Mouse (Mus musculus) cerebral cortex, adult 2 months (tissue): ENCODE data around the gene Nek8.

Experiments used
- WGBS: fragments of 180-500 bp; shearing (Covaris S2); methylation state at CpG from one replicate; pipeline ENCODE4 v1.1.7; 2018; 5-methylcytosine and 5-hydroxymethylcytosine counted together

Gene Nek8

DNA sequence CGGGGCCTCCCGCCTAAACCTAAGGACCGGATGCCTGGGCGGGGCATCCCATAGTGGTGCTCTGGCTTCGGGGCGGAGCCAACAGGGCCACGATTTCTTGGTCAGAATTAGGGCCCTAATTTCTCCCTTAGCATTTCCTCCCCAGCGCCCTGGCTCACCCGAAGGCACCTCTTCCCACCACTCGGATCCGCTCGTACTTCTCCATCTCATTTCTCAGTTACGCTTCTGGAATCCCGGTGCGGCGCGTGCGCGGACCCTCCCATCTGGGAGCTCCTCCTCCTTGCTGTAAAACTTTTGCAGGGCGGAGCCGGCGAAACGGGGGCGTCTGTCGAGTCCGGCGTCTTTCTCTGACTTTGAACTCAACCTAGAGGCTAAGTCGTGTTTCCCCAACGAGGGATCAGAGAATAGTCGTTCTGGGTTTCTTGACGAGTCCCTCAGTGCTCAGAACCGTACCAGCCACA is at the start of gene Nek8, which contains the start of gene Tlcd1:
TSS of gene Nek8 (minus strand) at position 274 of the 461 bp plus-strand sequence.
TSS of gene Tlcd1 (plus strand) at position 310 of the 461 bp plus-strand sequence.
- under 1% methylated on average over 32 of the region's 32 CpGs for WGBS

- 78% methylated on average over 4 of the region's 4 CpGs for WGBS
These were observed 47.1 kb upstream of the Nek8 start for GRCm38 (mm10) chr11:78223586-78223985.

- 50% methylated on average over 11 of the region's 11 CpGs for WGBS
These were observed 39.3 kb upstream of the Nek8 start for GRCm38 (mm10) chr11:78215709-78216317.

DNA sequence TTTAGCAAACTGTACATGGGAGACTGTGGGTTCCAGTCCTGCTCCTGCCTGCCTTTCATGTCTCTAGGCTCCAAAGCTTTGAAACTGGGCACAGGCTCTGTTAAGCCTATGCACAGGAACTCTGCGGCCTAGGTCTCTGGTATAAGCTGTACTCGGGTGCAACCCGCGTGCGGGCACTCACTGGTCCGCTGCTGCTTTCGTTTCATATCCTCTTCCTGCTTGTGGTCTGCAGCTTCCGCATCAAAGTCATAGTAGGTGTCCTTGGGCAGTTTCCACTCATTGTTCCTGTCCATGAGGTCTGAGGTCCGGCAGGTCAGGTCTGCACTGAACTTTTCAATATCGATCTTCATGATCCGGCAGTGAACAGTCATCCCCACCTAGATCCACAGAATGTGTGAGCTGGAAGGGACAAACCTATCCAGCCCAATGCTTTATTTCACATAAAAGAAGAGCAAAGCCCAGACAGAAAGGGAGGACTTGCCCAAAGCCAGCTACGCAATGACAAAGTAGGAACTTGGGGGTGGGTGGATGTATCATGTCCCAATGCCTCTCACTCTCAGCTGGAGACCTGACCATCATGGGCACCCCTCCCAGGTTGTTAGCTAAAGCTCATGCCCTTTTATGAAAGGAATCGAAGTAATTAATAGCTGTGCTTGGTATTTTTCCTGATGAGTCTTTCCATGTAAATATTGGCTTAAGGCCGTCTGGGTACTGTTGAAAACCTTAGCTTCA is 36.8 kb upstream of the Nek8 start:
- WGBS: 88% methylated on average over 14 of the region's 14 CpGs

- WGBS: 90% methylated on average over 5 of the region's 5 CpGs
These were observed 35.0 kb upstream of the Nek8 start for GRCm38 (mm10) chr11:78211513-78211912.

DNA sequence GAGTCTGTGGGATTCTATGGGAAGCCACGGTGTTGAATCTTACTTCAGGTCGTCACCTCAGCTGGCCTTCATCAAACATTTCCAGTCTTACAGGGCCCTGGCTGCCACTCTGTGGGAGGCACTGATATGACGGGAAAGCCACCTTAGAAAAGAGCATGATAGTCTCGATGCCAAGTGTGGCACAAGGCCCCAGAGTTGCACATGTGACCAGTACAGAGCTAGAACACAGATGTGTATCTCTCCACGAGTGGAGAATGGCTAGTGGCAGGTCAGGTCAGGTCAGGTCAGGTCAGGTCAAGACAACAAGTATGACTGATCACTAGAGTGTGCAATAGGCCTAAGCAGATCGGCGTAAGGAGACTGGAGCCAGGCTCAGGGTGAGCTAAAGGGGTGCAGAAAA is 34.1 kb upstream of the Nek8 start:
- WGBS: 71% methylated on average over 7 of the region's 7 CpGs

- 89% methylated on average over 6 of the region's 6 CpGs for WGBS
These were observed 33.4 kb upstream of the Nek8 start for GRCm38 (mm10) chr11:78209886-78210285.

DNA sequence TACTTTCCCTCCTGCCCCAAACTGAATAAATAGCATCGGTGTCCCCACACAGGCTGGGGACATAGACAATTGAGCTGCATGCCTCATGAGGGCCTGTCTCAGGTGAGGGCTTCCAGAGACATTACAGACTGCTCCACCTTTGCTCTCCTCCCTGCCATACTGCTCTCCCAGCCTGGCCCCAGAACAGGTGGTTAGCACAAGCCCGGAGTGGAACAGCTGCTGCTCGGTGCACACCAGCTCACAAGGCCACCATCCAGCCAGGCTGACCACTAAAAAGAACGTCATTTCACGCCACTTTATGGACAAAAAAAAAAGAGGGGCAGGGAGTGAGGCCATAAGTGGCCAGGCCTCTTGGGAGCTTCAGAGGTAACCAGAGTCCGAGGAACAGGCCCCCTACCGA is 30.7 kb upstream of the Nek8 start:
- WGBS: 91% methylated on average over 7 of the region's 7 CpGs

GRCm38 (mm10) chr11:78205361-78206206 is 29.1 kb upstream of the Nek8 start:
- 57% methylated on average over 13 of the region's 13 CpGs for WGBS

DNA sequence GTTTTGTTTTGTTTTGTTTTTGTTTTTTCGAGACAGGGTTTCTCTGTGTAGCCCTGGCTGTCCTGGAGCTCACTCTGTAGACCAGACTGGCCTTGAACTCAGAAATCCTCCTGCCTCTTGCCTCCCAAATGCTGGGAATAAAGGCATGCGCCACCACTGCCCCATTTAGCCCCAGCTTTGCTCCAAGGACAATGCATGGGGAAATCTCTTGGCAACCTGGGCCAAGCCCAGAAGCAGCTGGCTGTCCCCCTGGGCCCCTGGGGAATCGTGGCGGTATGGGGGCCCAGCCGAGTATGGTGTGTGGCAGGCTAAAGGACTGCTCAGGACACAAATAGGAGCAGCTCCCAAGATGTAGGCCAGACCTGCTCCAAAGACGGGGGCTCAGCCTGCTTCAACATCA is 27.8 kb upstream of the Nek8 start:
- 65% methylated on average over 6 of the region's 6 CpGs for WGBS

DNA sequence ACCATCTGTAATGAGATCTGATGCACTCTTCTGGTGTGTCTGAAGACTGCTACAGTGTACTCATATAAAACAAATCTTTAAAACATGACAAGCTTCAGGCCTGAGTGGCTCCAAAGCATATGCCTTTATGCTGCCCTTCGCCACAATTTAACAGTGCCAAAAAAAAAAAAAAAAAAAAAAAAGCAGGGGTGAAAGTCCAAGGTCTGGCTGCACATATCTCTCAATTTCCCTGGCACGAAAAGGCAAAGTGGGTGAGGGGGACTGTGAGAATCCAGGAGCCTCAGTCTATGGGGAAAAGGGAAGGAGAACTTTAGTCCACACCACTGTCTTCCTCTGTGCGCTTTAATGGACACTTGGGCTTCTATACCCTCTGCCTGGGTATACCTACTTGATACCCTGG is 25.9 kb upstream of the Nek8 start:
- whole genome bisulfite sequencing: 87% methylated on average over 3 of the region's 3 CpGs

DNA sequence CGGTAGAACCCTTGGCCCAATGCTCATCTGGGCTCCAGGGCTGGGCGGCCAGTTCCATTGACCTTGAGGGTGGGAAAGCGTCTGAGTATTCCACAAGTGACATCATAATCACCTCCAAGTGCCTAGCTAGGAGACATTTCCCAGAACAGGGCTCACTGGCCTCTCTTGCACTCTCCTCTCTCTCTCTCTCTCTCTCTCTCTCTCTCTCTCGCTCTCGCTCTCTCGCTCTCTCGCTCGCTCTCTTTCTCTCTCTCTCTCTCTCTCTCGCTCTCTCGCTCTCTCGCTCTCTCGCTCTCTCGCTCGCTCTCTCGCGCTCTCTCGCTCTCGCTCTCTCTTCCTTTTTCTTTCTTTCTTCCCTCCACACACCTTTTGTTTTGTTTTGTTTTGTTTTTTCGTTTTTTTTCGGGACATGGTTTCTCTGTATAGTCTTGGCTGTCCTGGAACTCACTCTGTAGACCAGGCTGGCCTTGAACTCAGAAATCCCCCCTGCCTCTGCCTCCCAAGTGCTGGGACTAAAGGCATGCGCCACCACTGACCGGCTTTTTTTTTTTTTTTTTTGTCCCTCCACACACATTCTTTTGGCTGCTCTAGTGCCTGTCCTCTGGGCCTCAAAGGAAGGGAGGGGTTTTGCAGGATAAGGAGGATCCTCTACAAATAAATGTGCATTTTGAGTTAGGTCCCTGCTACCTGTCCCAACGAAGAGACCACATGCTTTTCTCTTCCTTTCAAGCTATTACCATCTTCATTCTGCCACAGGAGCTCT is 18.8 kb upstream of the Nek8 start:
- 65% methylated on average over 23 of the region's 23 CpGs for WGBS

- WGBS: 9% methylated on average over 30 of the region's 30 CpGs
These were observed 18.1 kb upstream of the Nek8 start for GRCm38 (mm10) chr11:78194411-78195100.

DNA sequence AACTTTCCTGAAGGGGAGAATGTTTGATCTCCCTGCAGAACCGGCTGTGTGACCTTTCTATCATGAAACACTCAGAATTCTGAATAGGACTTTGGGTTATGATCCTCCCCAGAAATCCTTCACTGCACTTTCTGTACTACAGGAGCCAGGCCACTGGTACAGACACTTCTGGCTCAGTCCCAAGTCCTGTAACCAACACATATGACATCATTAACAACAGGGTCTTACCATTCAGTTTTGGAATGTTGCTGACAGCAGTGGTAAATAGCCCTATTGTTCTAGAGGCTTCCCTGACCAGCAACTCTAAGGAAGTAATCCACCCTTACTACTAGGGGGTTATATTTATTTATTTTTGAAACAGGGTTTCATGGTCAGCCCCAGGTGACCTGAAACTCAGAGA is 16.6 kb upstream of the Nek8 start, which contains the start of gene Proca1:
TSS of gene Proca1 (plus strand) at position 280 of the 400 bp plus-strand sequence.
- WGBS: 64% methylated on average over 1 of the region's 1 CpGs

DNA sequence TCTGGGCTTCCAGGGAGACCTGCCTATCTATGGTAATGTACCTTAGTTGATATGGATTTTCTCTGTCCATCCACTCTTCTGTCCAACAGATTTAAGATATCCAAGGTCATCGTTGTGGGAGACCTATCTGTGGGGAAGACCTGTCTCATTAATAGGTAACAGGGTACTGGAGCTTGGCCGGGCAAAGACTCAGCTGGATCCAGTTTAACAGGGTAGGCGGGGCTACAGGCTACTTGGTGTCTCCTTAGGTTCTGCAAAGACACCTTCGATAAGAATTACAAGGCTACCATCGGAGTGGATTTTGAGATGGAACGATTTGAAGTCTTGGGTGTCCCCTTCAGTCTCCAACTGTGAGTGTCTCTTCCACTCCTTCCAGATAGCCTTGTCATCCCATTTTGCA is 13.6 kb upstream of the Nek8 start:
- WGBS: 73% methylated on average over 6 of the region's 6 CpGs

- 2% methylated on average over 42 of the region's 42 CpGs for WGBS
These were observed 13.0 kb upstream of the Nek8 start for GRCm38 (mm10) chr11:78189234-78190040.

GRCm38 (mm10) chr11:78188331-78189233 is 12.1 kb upstream of the Nek8 start, which contains the start of gene Rab34:
Gene Rab34 (plus strand): TSS chr11:78188430.
- WGBS: under 1% methylated on average over 80 of the region's 80 CpGs

- WGBS: 85% methylated on average over 6 of the region's 6 CpGs
These were observed 8.2 kb upstream of the Nek8 start for GRCm38 (mm10) chr11:78184702-78185101.
